Mouse (Mus musculus): ENCODE measurements at regions not wholly inside any gene's neighbourhood (a gene's known extent, or its start where the extent isn't known, plus 50 kb on each side); places are given as distances from the start of the nearest gene placed in this dataset.

DNA sequence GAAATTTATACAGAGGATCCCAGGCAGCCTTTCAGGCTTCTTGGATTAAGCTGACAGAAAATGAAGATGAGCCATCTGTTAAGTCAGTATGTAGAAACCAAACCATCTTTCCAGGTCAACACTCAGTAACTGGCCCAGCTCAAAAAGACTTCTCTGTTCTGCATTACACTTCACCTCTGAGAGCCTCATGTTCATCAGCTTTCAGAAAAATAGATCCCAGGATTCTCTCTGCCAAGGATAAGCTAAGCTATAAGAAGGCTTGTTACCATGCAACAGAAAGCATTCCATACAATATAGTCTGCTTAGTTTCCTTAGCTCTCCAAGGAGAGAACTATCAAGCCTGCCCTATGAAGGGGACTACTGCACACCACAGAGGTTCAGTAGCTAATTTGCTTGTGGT, 170.1 kb upstream of the Zfp462 start:
- Histone ChIP-seq H3K27ac (replicated peaks; ENCODE audit: low read depth, low read length) (no peak overlapping the region), H3K4me3 (ENCODE audit: insufficient read depth, low read depth, low read length) (no peak overlapping the region), H3K4me1 (ENCODE audit: control insufficient read depth, insufficient read depth, insufficient read length, low read length) (no peaks in the 10 kb centered on the region)

DNA sequence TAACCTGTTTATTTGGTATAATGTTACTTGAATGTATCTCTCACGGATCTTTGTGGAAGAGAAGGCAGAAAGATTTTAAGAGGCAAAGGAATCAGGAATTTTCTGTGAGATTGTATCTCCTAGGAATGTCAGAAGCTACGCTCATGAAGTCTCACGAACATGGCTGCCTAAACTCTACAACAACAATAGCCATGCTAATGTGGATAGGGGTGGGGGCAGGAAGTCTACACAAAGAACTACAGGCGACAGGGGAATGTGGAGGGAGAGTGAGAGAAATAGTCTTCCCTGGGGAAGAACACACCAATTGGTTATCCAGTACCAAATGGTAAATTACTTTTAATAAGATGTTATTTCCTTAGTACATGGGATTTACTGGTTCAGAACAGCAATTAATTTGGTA, 164.3 kb upstream of the Zfp462 start:
- no peaks in the 10 kb centered on the region for H3K4me1 ChIP-seq (ENCODE audit: control insufficient read depth, insufficient read depth, insufficient read length, low read length)
- H3K27ac ChIP-seq (replicated peaks; ENCODE audit: low read depth, low read length) = no peak overlapping the region
- H3K4me3 ChIP-seq (ENCODE audit: insufficient read depth, low read depth, low read length) = no peak overlapping the region

GRCm38 (mm10) chr4:54791217-54791742, 153.6 kb upstream of the Zfp462 start:
- Histone ChIP-seq H3K4me1 (ENCODE audit: control insufficient read depth, insufficient read depth, insufficient read length, low read length) (no peaks in the 10 kb centered on the region), H3K4me3 (ENCODE audit: insufficient read depth, low read depth, low read length) (no peak overlapping the region), H3K27ac (replicated peaks; ENCODE audit: low read depth, low read length) (no peak overlapping the region)

DNA sequence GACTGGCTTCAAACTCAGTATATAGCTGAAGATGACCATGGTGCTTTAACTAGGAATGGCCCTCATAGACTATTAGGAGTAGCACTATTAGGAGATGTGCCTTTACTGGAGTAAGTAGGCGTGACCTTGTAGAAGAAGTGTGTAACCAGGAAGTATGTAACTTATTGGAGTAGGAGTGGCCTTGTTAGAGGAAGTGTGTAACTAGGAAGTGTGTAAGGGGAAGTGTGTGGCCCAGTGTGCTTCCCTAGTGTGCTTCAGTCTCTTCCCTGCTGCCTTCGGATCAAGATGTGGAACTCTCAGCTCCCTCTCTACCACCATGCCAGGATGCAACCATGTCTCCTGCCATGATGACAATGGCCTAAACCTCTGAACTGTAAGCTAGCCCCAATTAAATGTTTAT, 151.0 kb upstream of the Zfp462 start:
- Histone ChIP-seq H3K27ac (replicated peaks; ENCODE audit: low read depth, low read length) (no peak overlapping the region), H3K4me3 (ENCODE audit: insufficient read depth, low read depth, low read length) (no peak overlapping the region), H3K4me1 (ENCODE audit: control insufficient read depth, insufficient read depth, insufficient read length, low read length) (no peaks in the 10 kb centered on the region)

DNA sequence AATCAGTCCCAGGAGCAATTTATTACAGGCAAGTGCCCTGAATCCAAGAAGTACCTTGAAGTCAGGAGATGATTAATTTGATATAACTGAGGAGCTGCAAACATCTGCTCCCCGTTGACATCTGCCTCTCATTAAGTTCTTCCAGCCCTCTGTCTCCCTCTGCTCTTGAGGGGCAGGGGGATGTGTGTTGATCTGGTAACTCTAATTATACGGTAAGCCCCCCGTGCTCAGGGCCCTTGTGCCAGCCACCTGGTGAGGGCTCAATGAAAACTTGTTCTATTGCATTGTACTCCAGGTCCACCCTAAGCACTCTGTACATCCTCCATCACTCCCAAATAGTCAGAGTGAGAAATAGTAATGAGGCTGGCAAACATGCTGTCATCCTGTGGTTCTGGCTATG, 149.6 kb upstream of the Zfp462 start:
- no peaks in the 10 kb centered on the region for H3K4me1 ChIP-seq (ENCODE audit: control insufficient read depth, insufficient read depth, insufficient read length, low read length)
- H3K4me3 ChIP-seq (ENCODE audit: insufficient read depth, low read depth, low read length) = no peak overlapping the region
- H3K27ac ChIP-seq (replicated peaks; ENCODE audit: low read depth, low read length) = no peak overlapping the region

DNA sequence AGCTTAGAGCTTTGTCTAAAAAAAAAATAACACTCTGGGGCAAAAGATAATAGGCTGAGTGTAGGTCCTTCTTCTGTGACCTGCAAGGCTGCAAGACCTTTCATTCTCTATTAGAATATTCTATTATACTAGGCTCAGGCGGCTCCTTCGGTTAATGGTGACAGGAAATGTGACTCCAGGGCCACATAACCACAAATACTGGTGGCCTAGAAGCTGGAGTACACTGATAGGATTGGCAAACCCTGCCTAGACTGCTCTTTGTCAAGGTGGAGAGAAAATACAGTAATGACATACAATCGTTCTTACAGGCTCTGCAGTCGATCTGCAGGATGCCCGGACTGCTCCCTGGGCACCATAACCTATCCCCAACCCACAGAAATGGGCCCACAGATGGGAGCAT, 146.3 kb upstream of the Zfp462 start:
- no peak overlapping the region for H3K4me3 ChIP-seq (ENCODE audit: insufficient read depth, low read depth, low read length)
- H3K27ac ChIP-seq (replicated peaks; ENCODE audit: low read depth, low read length) = no peak overlapping the region
- H3K4me1 ChIP-seq (ENCODE audit: control insufficient read depth, insufficient read depth, insufficient read length, low read length) = no peaks in the 10 kb centered on the region

DNA sequence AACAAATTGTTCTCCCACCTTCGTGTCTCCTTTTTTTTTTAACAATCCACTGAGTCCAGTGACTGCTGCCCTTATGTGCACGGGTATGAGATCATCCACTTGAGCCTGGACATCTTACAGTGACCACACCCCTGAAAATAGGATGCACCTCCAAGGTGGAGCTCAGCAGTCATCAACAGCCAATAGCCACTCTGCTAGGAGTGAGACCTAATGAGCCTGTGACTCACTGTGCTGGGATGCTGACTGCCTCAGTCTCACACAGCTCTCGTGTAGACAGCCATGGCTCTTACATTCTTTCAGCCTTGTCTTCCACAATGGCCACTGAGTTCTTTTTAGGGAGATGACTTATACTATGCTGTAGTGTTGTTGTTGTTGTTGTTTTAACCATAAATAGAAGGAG, 133.7 kb upstream of the Zfp462 start:
- Histone ChIP-seq H3K4me3 (ENCODE audit: insufficient read depth, low read depth, low read length) (no peak overlapping the region), H3K27ac (replicated peaks; ENCODE audit: low read depth, low read length) (no peak overlapping the region), H3K4me1 (ENCODE audit: control insufficient read depth, insufficient read depth, insufficient read length, low read length) (no peaks in the 10 kb centered on the region)

DNA sequence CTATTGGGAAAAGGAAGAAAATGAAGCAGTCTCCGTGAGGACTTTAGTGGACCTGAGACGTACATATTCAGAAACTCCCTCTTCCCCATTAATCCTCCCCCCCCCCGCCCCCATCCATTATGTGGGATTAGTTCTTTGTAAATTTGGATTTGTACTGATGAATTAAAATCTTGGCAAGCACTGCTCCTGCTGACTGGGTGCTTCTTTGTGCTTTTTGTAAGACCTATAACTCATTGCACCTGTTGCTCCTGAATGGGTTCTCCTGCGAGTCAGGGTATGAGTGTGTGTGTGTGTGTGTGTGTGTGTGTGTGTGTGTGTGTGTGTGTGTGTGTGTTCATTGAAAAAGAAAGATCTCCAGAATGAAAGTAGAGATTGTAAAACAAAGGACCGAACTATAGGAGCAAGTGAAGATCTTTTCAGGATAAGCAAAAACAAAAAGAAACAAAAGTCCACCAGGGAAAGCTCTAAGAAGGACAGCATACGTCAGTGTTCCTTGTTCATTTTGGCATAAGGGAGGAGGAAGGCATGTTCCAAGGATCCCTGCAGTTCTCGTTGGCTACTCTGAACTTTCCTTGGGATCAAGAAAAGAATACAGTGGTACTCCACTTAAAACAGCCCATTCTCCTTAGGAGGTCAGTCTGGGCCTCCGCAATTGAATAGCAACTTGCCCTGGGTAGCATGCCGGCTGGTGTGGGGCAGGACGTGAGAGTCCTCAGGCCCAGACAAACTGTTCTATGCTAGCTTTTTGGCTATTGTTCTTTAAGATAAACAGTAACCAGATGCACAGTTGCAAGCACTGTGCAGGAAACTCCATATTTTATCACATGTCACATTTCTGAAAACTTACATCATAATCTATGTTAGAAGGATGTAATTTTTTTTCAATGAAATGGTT, 131.9 kb upstream of the Zfp462 start:
- Histone ChIP-seq H3K4me1 (ENCODE audit: control insufficient read depth, insufficient read depth, insufficient read length, low read length) (no peaks in the 10 kb centered on the region), H3K4me3 (ENCODE audit: insufficient read depth, low read depth, low read length) (no peak overlapping the region), H3K27ac (replicated peaks; ENCODE audit: low read depth, low read length) (no peak overlapping the region)

DNA sequence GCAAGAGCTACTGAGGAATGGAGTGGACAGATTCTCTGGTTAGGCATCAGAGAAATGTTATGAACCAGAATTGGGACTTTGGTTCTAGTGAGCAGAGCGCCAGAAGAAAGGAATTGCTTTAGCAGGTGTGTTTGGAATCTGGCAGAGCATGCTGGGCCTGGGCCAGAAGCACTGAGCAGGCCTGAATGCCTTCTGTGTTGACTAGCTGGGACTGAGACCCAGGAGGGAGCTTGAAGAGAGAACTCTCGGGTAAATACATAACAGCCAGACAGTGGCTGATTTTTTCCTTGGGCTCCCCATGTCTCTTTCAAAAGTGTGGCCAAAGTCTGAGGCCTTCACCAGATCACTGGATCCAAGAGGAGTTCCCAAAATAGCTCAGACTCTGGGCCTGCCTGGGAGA, 107.5 kb upstream of the Zfp462 start:
- Histone ChIP-seq H3K27ac (replicated peaks; ENCODE audit: low read depth, low read length) (peak overlapping the region; percentile 56; the same call in 1 of the 2 replicates), H3K4me3 (ENCODE audit: insufficient read depth, low read depth, low read length) (no peak overlapping the region), H3K4me1 (ENCODE audit: control insufficient read depth, insufficient read depth, insufficient read length, low read length) (peaks cover 8% of the 10 kb centered on the region; the same call in 1 of the 2 replicates)

GRCm38 (mm10) chr4:54838111-54838510, 106.7 kb upstream of the Zfp462 start:
- Histone ChIP-seq H3K4me1 (ENCODE audit: control insufficient read depth, insufficient read depth, insufficient read length, low read length) (peaks cover 8% of the 10 kb centered on the region; the same call in 1 of the 2 replicates), H3K4me3 (ENCODE audit: insufficient read depth, low read depth, low read length) (no peak overlapping the region), H3K27ac (replicated peaks; ENCODE audit: low read depth, low read length) (no peak overlapping the region)

- H3K4me1 ChIP-seq (ENCODE audit: control insufficient read depth, insufficient read depth, insufficient read length, low read length) = peaks cover 8% of the 10 kb centered on the region; the same call in 1 of the 2 replicates
- no peak overlapping the region for H3K27ac ChIP-seq (replicated peaks; ENCODE audit: low read depth, low read length)
- H3K4me3 ChIP-seq (ENCODE audit: insufficient read depth, low read depth, low read length) = no peak overlapping the region
Measured at GRCm38 (mm10) chr4:54838794-54839193, 106.1 kb upstream of the Zfp462 start.

DNA sequence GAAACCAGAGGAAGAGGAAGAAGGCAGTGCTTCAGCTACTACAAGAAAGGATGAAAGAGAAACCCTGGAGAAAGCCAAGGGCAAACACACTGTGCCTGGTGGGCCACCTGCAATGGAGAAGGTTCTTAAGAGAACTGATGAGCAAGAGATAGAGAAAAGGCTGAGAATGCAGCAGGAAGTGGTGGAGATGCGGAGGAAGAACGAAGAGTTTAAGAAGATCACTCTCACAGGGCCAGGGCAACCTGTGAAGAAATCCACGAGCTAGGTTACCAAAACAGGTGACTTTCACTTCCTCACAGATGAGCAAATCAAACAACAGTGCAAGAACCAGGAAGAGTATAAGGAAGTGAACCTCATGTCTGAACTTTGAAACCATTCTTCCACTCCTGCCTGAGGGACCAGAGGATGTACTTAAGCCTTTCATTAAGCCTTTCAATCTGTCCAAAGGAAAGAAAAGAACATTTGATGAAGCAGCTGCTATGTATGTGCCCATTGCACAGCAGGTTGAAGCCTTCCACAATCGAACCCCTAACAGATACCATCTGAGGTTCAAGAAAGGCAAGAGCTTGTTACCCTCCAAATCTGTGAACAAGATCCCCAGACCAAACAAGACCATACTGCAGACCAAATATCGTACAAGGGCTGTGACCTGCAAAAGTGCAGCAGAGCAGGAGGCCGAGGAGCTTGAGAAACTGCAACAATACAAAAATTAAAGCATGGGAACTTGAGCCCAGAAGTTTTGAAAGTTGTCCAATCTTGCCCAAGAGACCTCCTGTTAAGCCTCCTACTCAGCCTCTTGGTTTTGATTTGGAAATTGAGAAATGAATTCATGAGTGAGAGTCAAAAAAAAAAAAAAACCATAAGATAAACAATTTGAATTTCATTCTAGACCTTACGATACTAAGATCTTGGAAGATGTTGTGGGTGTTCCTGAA, 91.6 kb upstream of the Zfp462 start:
- Histone ChIP-seq H3K4me3 (ENCODE audit: insufficient read depth, low read depth, low read length) (no peak overlapping the region), H3K4me1 (ENCODE audit: control insufficient read depth, insufficient read depth, insufficient read length, low read length) (no peaks in the 10 kb centered on the region), H3K27ac (replicated peaks; ENCODE audit: low read depth, low read length) (no peak overlapping the region)

DNA sequence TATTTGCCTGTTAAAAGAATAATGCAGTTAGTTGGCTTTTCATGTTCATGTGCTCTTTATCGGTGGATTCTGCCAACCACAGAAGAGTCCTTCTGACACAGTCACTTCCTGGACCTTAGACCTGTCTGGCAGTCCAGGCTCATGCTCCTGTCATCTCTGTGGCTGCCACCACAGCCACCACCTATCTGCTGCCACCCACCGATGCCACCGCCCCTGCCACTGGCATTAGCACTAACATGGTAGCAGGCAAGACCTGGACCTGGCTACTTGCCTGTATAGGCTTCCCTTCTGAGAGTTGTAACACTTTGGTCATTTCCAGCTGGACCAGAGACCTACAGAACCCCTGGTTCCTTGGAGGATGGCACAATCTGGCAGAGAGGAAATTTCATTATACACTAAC, 86.2 kb upstream of the Zfp462 start:
- Histone ChIP-seq H3K27ac (replicated peaks; ENCODE audit: low read depth, low read length) (no peak overlapping the region), H3K4me1 (ENCODE audit: control insufficient read depth, insufficient read depth, insufficient read length, low read length) (no peaks in the 10 kb centered on the region), H3K4me3 (ENCODE audit: insufficient read depth, low read depth, low read length) (no peak overlapping the region)

GRCm38 (mm10) chr4:54866062-54866461, 78.8 kb upstream of the Zfp462 start:
- Histone ChIP-seq H3K4me3 (ENCODE audit: insufficient read depth, low read depth, low read length) (no peak overlapping the region), H3K27ac (replicated peaks; ENCODE audit: low read depth, low read length) (no peak overlapping the region), H3K4me1 (ENCODE audit: control insufficient read depth, insufficient read depth, insufficient read length, low read length) (no peaks in the 10 kb centered on the region)

DNA sequence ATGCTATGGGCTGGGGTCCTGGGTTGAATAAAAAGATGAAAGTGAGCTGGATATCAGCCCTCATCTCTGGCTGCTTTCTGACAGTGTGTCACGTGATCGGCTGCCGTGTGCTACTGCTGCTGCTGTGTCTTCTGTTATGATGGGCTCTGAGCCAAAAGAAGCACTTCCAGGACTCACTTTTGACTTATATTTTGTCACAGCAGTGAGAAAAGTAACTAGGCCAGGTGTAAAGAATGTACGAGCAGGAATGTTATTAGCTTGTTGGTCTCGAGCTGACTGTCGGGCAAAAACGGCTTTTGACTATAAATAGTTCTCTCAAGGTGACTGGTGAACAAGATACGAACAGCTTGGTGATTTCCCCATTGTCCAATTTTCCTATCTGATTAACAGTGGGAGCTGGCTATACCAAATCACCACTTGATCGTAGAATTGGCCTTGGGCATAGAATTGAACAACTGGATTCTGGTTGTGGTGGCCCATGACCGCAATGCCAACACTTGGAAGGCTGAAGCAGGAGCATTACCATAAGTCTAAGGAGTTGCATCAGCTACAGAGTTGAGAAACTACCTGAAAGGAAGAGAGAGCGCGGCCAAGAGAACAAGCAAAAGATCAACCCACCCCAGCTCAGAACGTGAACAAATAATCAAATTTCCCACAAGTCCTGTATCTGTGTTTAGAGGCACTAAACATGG, 70.6 kb upstream of the Zfp462 start:
- Histone ChIP-seq H3K4me1 (ENCODE audit: control insufficient read depth, insufficient read depth, insufficient read length, low read length) (no peaks in the 10 kb centered on the region), H3K27ac (replicated peaks; ENCODE audit: low read depth, low read length) (no peak overlapping the region), H3K4me3 (ENCODE audit: insufficient read depth, low read depth, low read length) (no peak overlapping the region)

All from brown adipose tissue, adult 24 weeks (tissue).